Mouse (Mus musculus) bone marrow, adult 2 months (tissue): ENCODE results near the gene Soga1.

Source experiments
- CTCF ChIP-seq: fragments of 200-500 bp; IDR thresholded peaks from 2 replicates; pipeline ENCODE4 v1.5.1; 2011; ENCODE audit warnings: low read length, control low read depth; ENCODE audit not compliant: control insufficient read depth, insufficient read depth
- POLR2A ChIP-seq: fragments of 200-500 bp; IDR thresholded peaks from 2 replicates; pipeline ENCODE4 v1.6.1; 2011; ENCODE audit warnings: low read depth, mild to moderate bottlenecking, control low read depth, low read length, borderline replicate concordance; ENCODE audit not compliant: control insufficient read depth

GRCm38 (mm10) chr2:157053124-157053523 is 25.9 kb downstream of the Soga1 start:
- TF ChIP-seq CTCF (no peak), POLR2A (no peak)
